Mouse (Mus musculus): Measurements from ENCODE around the gene Renbp. TPM values are rescaled to one million over a fixed set of nuclear protein-coding genes. Genes with fewer than 3 reads are reported as not detected.

The Renbp gene
- total and polyA plus RNA-seq, 2 experiments from 2014 or later, result 35.9 to 43.5 TPM

- TF ChIP-seq CTCF (IDR thresholded peaks at IDR 0.05; ENCODE audit: low read depth) (no peak), EP300 (IDR thresholded peaks at IDR 0.05; ENCODE audit: low read depth) (no peak)
- ATAC-seq (ENCODE audit: insufficient read depth, low read depth) (no peak), DNase-seq (ENCODE audit: low spot score) (no peak)
- no peak overlapping the region for H3K4me3 ChIP-seq (ENCODE audit: low read depth, low read length)
- peaks cover 6% of the 10 kb centered on the region; the same call in 1 of the 2 replicates for H3K4me1 ChIP-seq (ENCODE audit: control insufficient read depth, insufficient read depth)
- H3K4me2 ChIP-seq (ENCODE audit: low read depth, low read length), result no peak overlapping the region
- no peaks in the 10 kb centered on the region for H3K27me3 ChIP-seq (ENCODE audit: control insufficient read depth, insufficient read depth, low read length)
- WGBS, result 75% methylated on average over 1 of the region's 1 CpGs
- no peak overlapping the region for H3K9ac ChIP-seq (replicated peaks; ENCODE audit: low read depth, low read length)
- no peaks in the 10 kb centered on the region for H3K9me3 ChIP-seq (replicated peaks; ENCODE audit: control insufficient read depth, low read length)
- no peaks in the 10 kb centered on the region for H3K36me3 ChIP-seq (replicated peaks; ENCODE audit: control insufficient read depth, insufficient read depth, low read length)
- no peak overlapping the region for H3K27ac ChIP-seq (ENCODE audit: low read depth)
Observed at GRCm38 (mm10) chrX:73969167-73969566, 38.5 kb upstream of the Renbp start.

- peak; percentile 82 for ATAC-seq (ENCODE audit: insufficient read depth, low read depth)
- H3K4me2 ChIP-seq (ENCODE audit: low read depth, low read length), result peak overlapping the region; percentile 66
- 14% methylated on average over 55 of the region's 60 CpGs for WGBS
Observed at GRCm38 (mm10) chrX:73967177-73968075, 36.8 kb upstream of the Renbp start.

GRCm38 (mm10) chrX:73966248-73967176 lies 35.9 kb upstream of the Renbp start, which contains the start of gene Hcfc1:
Gene Hcfc1, minus strand, starts transcription at chrX:73966357.
- WGBS, result 14% methylated on average over 56 of the region's 58 CpGs

More at GRCm38 (mm10) chrX:73967177-73968075, 36.8 kb upstream of the Renbp start:
- no peak for TF ChIP-seq EP300 (IDR thresholded peaks at IDR 0.05; ENCODE audit: low read depth)
- TF ChIP-seq CTCF (IDR thresholded peaks at IDR 0.05; ENCODE audit: low read depth), result no peak
- H3K9me3 ChIP-seq (replicated peaks; ENCODE audit: control insufficient read depth, low read length), result no peaks in the 10 kb centered on the region
- peak overlapping the region; percentile 79 for H3K9ac ChIP-seq (replicated peaks; ENCODE audit: low read depth, low read length)
- peak; percentile 83 for DNase-seq (ENCODE audit: low spot score)
- peak overlapping the region; percentile 69 for H3K4me3 ChIP-seq (ENCODE audit: low read depth, low read length)
- H3K36me3 ChIP-seq (replicated peaks; ENCODE audit: control insufficient read depth, insufficient read depth, low read length), result no peaks in the 10 kb centered on the region
- H3K27me3 ChIP-seq (ENCODE audit: control insufficient read depth, insufficient read depth, low read length), result no peaks in the 10 kb centered on the region
- peaks cover 13% of the 10 kb centered on the region for H3K4me1 ChIP-seq (ENCODE audit: control insufficient read depth, insufficient read depth)
- H3K27ac ChIP-seq (ENCODE audit: low read depth), result peak overlapping the region; percentile 96

DNA sequence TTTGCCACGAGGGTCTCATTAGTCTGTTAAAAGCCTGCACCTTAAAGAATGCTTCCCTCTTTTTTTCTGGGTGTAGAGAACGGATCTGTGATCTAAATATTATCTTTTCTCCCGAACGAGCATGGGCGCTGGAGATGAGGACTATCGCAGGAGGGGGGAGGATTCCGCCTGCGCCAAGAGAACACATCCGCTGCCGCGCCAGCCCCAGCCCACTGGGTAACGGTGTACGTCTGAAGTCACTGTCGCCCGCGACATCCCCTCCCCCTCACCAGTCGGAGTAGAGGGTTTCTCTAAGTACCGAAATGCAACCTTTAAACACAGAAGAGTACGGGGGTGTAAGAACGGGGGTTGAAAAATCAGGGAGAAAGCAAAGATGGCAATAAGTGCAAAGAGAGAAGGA lies 34.7 kb upstream of the Renbp start:
- 16% methylated on average over 20 of the region's 20 CpGs for WGBS
- DNase-seq (ENCODE audit: low spot score), result no peak
- peak overlapping the region; percentile 96; the same call in 1 of the 2 replicates for H3K27ac ChIP-seq (ENCODE audit: low read depth)
- H3K36me3 ChIP-seq (replicated peaks; ENCODE audit: control insufficient read depth, insufficient read depth, low read length), result no peaks in the 10 kb centered on the region
- ATAC-seq (ENCODE audit: insufficient read depth, low read depth), result no peak
- TF ChIP-seq CTCF (IDR thresholded peaks at IDR 0.05; ENCODE audit: low read depth) (no peak), EP300 (IDR thresholded peaks at IDR 0.05; ENCODE audit: low read depth) (no peak)
- H3K9ac ChIP-seq (replicated peaks; ENCODE audit: low read depth, low read length), result peak overlapping the region; percentile 79
- H3K4me2 ChIP-seq (ENCODE audit: low read depth, low read length), result peak overlapping the region; percentile 66
- H3K27me3 ChIP-seq (ENCODE audit: control insufficient read depth, insufficient read depth, low read length), result no peaks in the 10 kb centered on the region
- peak overlapping the region; percentile 69 for H3K4me3 ChIP-seq (ENCODE audit: low read depth, low read length)
- H3K9me3 ChIP-seq (replicated peaks; ENCODE audit: control insufficient read depth, low read length), result no peaks in the 10 kb centered on the region
- H3K4me1 ChIP-seq (ENCODE audit: control insufficient read depth, insufficient read depth), result peaks cover 13% of the 10 kb centered on the region

More at GRCm38 (mm10) chrX:73966248-73967176, 35.9 kb upstream of the Renbp start, which contains the start of gene Hcfc1:
- DNase-seq (ENCODE audit: low spot score), result peak; percentile 82
- Histone ChIP-seq H3K4me1 (ENCODE audit: control insufficient read depth, insufficient read depth) (peaks cover 13% of the 10 kb centered on the region), H3K27ac (ENCODE audit: low read depth) (peak within 1 kb of the TSS; percentile 96), H3K9me3 (replicated peaks; ENCODE audit: control insufficient read depth, low read length) (no peaks in the 10 kb centered on the region), H3K27me3 (ENCODE audit: control insufficient read depth, insufficient read depth, low read length) (no peaks in the 10 kb centered on the region), H3K36me3 (replicated peaks; ENCODE audit: control insufficient read depth, insufficient read depth, low read length) (no peaks in the 10 kb centered on the region), H3K4me2 (ENCODE audit: low read depth, low read length) (peak within 1 kb of the TSS; percentile 66), H3K9ac (replicated peaks; ENCODE audit: low read depth, low read length) (peak within 1 kb of the TSS; percentile 79), H3K4me3 (ENCODE audit: low read depth, low read length) (peak within 1 kb of the TSS; percentile 69)
- no peak for TF ChIP-seq CTCF (IDR thresholded peaks at IDR 0.05; ENCODE audit: low read depth)
- TF ChIP-seq EP300 (IDR thresholded peaks at IDR 0.05; ENCODE audit: low read depth), result 0 out of 2 replicates have a peak, but pooled peaks have one; percentile 36
- peak; percentile 75 for ATAC-seq (ENCODE audit: insufficient read depth, low read depth)

GRCm38 (mm10) chrX:73964363-73964762 lies 33.7 kb upstream of the Renbp start:
- H3K9me3 ChIP-seq (replicated peaks; ENCODE audit: control insufficient read depth, low read length), result no peaks in the 10 kb centered on the region
- peak overlapping the region; percentile 26; the same call in 1 of the 2 replicates for H3K9ac ChIP-seq (replicated peaks; ENCODE audit: low read depth, low read length)
- H3K4me2 ChIP-seq (ENCODE audit: low read depth, low read length), result peak overlapping the region; percentile 66
- 33% methylated on average over 3 of the region's 3 CpGs for WGBS
- DNase-seq (ENCODE audit: low spot score) (no peak), ATAC-seq (ENCODE audit: insufficient read depth, low read depth) (no peak)
- no peak overlapping the region for H3K27ac ChIP-seq (ENCODE audit: low read depth)
- H3K36me3 ChIP-seq (replicated peaks; ENCODE audit: control insufficient read depth, insufficient read depth, low read length), result peaks cover 3% of the 10 kb centered on the region
- peak overlapping the region; percentile 69 for H3K4me3 ChIP-seq (ENCODE audit: low read depth, low read length)
- no peaks in the 10 kb centered on the region for H3K27me3 ChIP-seq (ENCODE audit: control insufficient read depth, insufficient read depth, low read length)
- H3K4me1 ChIP-seq (ENCODE audit: control insufficient read depth, insufficient read depth), result peaks cover 13% of the 10 kb centered on the region
- no peak for TF ChIP-seq EP300 (IDR thresholded peaks at IDR 0.05; ENCODE audit: low read depth)
- TF ChIP-seq CTCF (IDR thresholded peaks at IDR 0.05; ENCODE audit: low read depth), result no peak
